Mouse (Mus musculus) spleen, postnatal 14 days (tissue): ENCODE results near the gene Tmem109.
A peak's percentile ranks its signal among the peaks of the same experiment; 100 is the strongest.

ENCODE experiments used
- DNase-seq, 2 experiments: peaks; one replicate each; pipeline ENCODE4 v3.0.0; 2021 to 2022; ENCODE audit warnings: low spot score in 2 of 2

Tmem109 gene

DNA sequence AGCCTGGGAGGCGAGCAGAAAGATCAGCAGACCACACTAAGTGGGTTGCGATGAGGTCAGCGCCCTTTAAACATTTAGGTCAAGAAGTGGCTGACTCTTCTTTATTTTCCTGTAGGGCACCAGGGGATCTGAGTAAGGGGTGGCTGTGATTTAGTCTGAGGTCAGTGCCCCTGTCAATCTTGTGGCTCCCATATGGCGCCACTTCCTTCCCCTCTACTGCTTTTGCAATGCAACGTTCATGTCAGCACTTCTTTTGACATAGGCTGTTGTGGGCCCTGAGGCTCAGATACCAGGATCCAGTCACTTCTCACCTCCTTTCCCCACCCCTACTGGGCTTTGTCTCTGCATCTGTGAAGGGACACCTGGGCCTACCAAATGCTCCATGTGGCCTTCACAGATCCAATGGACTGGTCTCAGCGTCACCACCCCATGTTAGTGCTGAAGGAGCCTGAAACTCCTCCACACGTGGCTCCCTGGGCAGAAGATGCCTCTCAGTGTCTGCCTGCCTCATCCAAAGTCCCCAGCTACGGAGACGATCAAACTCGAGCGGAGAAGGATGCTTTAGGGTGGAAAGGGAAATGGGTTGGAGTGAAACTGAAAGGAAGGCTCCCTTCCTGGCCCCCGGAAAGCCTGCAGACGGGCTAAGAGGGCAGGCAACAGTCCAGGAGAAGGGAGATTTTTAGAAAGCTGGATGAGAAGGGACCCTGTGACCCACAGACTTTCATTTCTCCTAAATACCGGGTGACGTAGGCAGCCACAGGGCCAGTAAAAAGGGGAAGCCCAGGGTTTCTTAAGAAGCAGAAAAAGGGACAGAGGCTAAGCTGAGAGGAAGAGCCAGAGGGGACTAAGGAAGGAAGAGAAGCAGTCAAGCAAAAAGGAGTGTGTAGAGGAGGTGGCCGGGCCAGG is 39.8 kb downstream of the Tmem109 start:
- DNase-seq = peak in 1 of 2 experiments; percentile 28

DNA sequence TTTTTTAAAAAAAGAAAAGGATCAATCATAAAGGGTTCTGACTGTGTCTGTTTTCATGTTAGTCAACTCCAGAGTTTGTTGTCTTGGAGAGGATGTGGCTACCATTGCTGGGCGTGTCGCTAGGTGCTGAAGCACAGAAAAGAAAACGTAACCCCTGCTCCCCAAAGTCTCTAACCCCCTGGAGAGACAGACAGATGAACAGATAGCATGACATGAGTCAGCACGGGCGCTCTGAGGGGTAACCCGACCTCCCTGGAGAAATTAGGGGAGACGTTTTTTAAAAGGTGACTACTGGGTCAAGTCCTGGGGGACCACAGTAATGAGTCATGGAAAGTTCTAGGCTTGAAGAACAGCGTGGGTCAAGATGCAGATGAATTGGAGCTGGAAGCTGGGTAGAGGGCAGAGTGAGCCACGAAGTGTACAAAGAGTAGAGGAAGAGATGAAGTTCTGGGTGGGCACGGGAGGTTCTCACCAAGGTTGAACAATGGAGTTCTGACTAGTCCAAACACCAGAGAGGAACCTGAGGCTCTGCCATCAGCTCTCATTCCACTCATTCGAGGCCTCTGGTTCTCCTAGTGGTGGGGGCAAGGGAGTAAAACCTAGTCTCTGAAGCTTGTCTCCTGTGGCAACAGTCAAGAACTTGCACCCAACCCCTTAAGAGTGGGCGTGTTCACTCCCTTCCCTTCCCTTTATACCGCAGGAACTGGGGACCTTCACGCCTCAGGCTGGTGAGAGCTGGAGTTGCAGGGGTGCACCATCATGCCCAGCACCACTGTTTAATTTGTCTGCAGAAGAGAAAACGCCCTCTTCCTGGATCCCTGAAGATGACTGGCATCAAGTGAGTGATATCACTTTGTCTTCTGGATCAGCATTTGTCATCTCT is 42.5 kb downstream of the Tmem109 start, which contains the start of gene Slc15a3:
Slc15a3 (plus strand) TSS at position 718 of the 883 bp plus-strand sequence.
- no peak for DNase-seq

DNA sequence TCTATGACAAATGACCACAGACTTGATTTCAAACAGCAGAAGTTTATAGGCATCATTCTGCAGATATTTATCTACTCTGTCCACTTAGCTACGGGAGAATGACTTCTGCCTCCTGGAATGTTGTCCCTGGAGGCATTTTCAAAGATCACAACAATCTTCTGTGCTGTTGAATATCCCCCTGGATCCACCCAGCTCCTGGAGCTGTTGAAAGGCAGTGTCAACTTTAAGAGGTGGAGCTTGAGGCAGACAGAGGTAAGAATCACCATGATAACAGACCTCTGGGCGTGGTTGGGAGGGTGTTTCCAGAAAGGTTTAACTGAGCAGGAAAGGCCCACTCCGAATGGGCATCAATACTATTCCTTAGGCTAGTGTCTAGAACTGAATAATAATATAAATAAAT is 46.1 kb downstream of the Tmem109 start:
- DNase-seq = no peak

DNA sequence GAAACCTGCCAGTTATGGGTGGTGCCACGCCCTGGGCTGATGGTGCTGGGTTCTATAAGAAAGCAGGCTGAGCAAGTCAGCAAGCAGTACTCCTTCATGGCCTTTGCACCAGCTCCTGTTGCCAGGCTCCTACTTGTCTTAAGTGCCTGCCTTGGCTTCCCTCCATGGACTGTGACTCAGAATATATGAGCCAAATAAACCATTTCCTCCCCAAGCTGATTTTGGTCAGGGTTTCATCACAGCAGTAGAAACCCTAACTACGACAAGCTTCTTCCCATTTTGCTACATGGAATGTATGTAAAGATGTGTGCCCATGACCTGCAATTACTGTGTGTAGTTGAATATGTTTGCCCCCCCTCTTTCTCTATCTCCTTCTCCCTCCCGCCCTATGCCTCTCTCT is 48.2 kb downstream of the Tmem109 start:
- no peak for DNase-seq

DNA sequence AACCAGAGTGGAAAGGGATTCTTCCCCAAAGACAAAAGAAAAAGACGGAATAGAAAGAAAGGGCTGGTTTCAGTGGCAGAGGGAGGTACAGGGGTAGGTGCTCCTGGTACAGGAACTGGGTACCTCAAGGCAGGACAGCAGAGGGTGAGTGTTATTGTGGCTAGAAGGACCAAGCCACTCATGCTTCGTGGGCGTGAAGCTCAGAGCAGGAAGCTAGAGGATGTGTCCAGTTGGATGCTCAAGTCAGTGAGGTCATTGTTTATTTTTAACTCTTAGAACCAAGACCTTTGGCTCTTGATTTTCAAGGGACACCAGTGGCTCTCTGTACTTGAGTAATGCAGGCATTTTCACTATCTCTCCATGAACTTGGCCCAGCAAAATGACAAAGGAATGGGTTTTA is 49.8 kb downstream of the Tmem109 start:
- no peak for DNase-seq

DNA sequence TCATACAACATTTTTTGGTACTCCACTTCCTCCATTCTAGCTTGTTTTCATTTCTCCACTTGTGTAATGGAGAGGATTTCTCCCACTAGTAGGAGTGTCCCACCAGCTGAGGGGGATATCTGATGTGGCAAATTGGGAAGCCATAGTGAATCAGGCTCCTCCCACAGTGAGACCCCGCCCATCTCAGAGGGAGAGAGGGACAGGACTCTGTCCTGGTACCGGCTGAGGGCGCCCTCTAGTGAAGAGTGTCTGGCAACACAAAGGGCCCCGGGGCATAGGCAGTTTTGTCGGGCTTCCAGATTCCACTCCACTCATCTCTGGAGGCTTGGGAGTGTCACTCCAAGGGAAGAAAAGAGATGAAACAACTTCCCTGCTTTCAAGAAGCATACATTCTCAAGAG is 50.4 kb downstream of the Tmem109 start:
- peak; percentile 45 to 64 for DNase-seq

DNA sequence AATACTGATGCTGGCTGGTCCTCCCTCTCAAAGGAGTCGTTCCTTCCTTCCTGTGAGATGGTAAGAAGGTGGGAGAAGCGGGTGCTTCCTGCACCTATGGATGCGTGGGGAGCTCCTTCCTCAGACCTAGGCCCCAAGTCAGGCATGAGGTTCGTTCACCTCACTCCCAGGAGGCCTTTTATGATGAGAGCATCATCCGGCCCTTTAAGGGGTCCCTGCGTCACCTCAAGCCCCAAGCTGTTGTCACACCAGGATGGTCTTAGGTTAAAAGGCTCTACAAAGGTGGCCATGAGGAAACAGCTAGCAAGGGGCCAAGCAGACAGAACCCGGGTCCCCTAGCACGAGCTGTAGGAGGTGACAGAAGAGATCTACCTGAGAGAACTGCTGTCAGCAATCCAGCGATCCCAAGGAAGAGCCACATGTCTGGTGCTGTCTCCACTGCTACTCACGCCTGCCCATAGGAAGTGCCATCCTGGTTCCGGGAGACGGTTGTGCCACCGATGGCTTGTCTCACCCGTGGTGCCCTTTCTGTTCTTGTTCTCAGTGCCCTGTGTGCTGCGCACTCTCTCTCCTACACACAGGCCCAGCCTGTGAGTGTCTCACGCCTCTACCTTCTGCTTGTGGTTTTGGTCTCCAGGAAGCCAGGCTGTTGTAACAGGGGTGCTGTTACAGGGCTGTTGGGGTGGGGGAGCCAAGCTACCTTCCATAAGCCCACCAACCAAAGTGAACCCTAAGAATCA is 52.2 kb downstream of the Tmem109 start, which contains the start of gene Cd6:
Cd6 (minus strand) TSS at position 623 of the 740 bp plus-strand sequence.
- DNase-seq = no peak

DNA sequence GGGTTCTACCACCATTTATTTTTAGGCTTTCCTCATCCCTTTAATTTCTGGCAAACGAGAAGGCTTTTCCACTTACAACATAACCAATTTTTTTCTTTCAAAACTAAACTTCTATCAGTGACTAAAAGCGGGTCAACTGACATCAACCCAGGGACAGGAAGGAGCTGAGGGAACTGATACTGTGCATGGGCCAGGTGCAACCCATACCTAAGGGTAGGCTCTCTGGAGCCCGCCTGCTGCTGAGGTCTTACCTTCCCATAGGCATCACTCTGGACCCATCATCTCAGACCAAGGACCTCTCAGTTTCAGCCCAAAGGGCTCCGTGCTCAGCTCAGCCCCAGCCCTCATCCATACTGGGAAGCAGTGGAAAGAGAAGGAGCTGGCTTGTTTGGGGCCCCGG is 53.5 kb downstream of the Tmem109 start:
- no peak for DNase-seq

DNA sequence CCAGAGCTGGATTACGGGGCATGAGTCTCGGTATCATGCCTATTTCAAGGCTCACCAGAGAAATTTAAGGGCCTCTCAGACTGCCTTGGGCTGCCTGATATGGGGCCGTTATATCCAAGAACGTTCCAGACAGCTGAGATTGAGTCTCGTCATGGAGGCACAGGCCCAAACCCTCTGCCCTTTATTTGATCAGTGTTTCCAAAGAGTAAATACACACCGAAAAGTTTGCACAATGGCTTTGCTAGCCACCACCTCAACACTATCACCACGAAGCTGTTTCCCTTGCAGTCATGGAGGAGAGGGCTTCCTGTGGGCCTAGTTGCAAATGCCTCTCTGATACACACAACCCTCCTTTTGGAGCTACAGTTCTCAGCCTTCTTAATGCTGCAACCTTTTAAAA is 57.7 kb downstream of the Tmem109 start:
- DNase-seq = no peak

DNA sequence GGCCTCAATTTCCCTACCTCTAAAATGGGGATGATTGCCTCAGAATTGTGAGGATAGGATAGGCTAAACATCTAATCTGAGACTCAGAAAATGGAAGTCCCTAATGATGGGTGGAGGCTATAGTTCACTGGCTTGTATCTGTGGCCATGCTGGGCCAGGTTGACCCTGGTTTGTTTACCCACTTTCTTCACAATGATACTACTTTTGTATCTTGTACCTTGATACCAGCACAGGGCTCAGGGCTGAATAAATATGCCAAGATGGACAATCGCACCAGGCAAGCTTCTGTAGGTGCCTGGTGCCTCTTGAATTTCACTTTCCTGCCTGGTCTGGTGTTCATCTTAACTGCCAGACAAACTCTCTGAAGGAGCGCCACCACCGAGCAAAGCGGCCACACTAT is 59.3 kb downstream of the Tmem109 start:
- DNase-seq = no peak

DNA sequence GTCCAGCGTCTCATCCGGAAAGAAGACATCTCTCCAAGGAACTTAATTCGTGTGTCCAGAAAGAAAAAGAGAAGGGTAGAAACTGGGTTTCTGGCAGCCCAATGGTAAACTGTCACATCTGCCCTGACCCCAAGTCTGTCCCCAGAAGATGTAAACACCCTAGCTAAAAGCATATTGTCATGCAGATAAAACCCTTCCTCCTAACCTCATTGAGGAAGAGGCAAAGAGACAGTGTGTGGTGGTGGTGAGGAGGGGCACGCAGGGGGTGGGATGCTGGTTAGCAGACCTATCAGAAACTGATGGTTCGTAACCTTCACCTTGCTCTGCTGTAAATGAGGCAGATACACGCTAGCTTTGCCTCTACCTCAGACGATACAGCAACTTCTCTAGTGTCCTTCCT is 60.5 kb downstream of the Tmem109 start:
- DNase-seq = no peak
